Comparison of ENCODE assay signal across 9 mouse cellular contexts in the genomic region with DNA sequence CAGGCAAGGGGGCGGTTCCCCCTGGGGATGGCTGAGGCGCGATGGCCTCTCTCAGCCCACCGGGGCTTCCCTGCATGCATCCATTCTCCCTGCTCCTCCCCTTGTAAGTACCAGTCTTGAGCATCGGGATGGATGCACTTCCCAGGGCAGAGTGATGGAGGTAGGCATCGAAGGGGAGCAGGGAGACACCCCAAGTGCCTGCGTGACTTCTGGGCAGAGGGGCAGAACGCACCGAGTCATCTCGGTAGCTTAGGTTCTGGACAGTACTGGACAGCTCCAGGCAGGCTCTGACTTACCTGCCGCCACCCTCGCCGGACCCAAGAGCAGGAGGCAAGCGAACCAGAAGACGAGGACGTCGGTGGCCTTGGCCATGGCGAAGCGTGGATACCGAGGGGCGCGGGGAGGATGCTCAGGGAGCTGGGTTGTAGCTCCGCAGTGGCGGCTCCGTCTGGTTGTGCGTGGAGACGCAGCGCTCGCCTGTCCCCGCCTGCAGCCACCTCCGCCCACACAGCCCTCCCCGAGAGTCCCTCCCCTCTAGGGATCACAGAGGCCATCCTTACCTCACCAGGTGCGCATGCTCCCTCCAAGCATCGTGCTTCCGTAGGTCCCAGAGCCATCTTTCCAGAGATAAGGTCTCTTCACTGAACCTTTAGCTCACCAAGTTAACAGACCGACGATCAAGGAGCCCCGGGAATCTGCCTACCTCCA. TPM values are rescaled to one million over a fixed set of nuclear protein-coding genes. Genes with fewer than 3 reads are reported as not detected.
A peak's percentile ranks its signal among the peaks of the same experiment; 100 is the strongest.
DNase-seq lines count a peak whose midpoint lies in the region; ATAC-seq and TF ChIP-seq lines count a peak whose summit lies in the region.
"Had no signal": no experiment of that assay in that cellular context is flagged by ENCODE, and none has a peak within 500 bp of the region (broad histone marks: within the 10 kb centered on the region; RNA-seq: fewer than 3 reads in every experiment).

A gene (minus strand): TSS at position 658 of the 708 bp plus-strand sequence.

- peaks cover 13% of the 10 kb centered on the region; the same call in 1 of the 2 replicates for H3K27me3 ChIP-seq in lung, postnatal 0 days (replicated peaks; ENCODE audit: insufficient read depth, low read length)
- H3K27me3 ChIP-seq in hindbrain, embryonic 13.5 days = peaks cover 19% of the 10 kb centered on the region
- no peaks in the 10 kb centered on the region for H3K27me3 ChIP-seq in midbrain, embryonic 15.5 days (replicated peaks)

- WGBS in lung, postnatal 0 days = under 1% methylated on average over 36 of the region's 38 CpGs
- WGBS in hindbrain, embryonic 13.5 days = under 1% methylated on average over 38 of the region's 38 CpGs
- WGBS in midbrain, embryonic 15.5 days = 2% methylated on average over 36 of the region's 38 CpGs

- ATAC-seq in lung, postnatal 0 days = no peak
- ATAC-seq in common myeloid progenitor, adult 5-6 weeks (replicated peaks; ENCODE audit: low read depth, poor library complexity, severe bottlenecking) = peak; percentile 45
- peak; percentile 88 for ATAC-seq in hindbrain, embryonic 13.5 days (ENCODE audit: low FRiP score)
- peak; percentile 90 for ATAC-seq in midbrain, embryonic 15.5 days (replicated peaks)

- 0 out of 2 replicates have a peak within 1 kb of the TSS, but pooled peaks have one; percentile 0 for H3K4me3 ChIP-seq in lung, postnatal 0 days (ENCODE audit: low read depth, low read length)
- H3K4me3 ChIP-seq in hindbrain, embryonic 13.5 days = peak within 1 kb of the TSS; percentile 60
- peak within 1 kb of the TSS; percentile 52 for H3K4me3 ChIP-seq in left cerebral cortex, adult 2 months
- H3K4me3 ChIP-seq in midbrain, embryonic 15.5 days = peak within 1 kb of the TSS; percentile 57

- no peak for DNase-seq in lung, postnatal 0 days (ENCODE audit: low spot score)
- DNase-seq in lung, postnatal 14 days = no peak
- DNase-seq in left cerebral cortex, adult 2 months (ENCODE audit: extremely low spot score in 1 of 2, low spot score in 2 of 2) = peak; percentile 85 to 87
- peak; percentile 44 for DNase-seq in testis, postnatal 14 days (ENCODE audit: low spot score)
- DNase-seq in urinary bladder, adult 2 months (ENCODE audit: low spot score) = no peak

- no peak within 1 kb of the TSS; the same call in 1 of the 2 replicates for H3K4me2 ChIP-seq in lung, postnatal 0 days (replicated peaks; ENCODE audit: low read depth, low read length)
- H3K4me2 ChIP-seq in hindbrain, embryonic 13.5 days = peak within 1 kb of the TSS; percentile 64
- peak within 1 kb of the TSS; percentile 54 for H3K4me2 ChIP-seq in midbrain, embryonic 15.5 days

- no peaks in the 10 kb centered on the region for H3K36me3 ChIP-seq in lung, postnatal 0 days (ENCODE audit: insufficient read depth, low read length)
- H3K36me3 ChIP-seq in hindbrain, embryonic 13.5 days = 0 out of 2 replicates have a peak, but pooled peaks cover 3% of the 10 kb centered on the region
- no peaks in the 10 kb centered on the region for H3K36me3 ChIP-seq in midbrain, embryonic 15.5 days (replicated peaks)

- H3K27ac ChIP-seq in lung, postnatal 0 days (ENCODE audit: low read length) = no peak within 1 kb of the TSS
- peak within 1 kb of the TSS; percentile 93 for H3K27ac ChIP-seq in hindbrain, embryonic 13.5 days
- H3K27ac ChIP-seq in left cerebral cortex, adult 2 months = peak within 1 kb of the TSS; percentile 91
- peak within 1 kb of the TSS; percentile 88 for H3K27ac ChIP-seq in midbrain, embryonic 15.5 days

- intact Hi-C loops in left cerebral cortex, adult 2 months (cut with DNase I) = no loop called here

- no peak for TF ChIP-seq CTCF in lung, postnatal 0 days (IDR thresholded peaks at IDR 0.05)
- no peak for TF ChIP-seq CTCF in left cerebral cortex, adult 2 months (IDR thresholded peaks at IDR 0.05)

- no peak for TF ChIP-seq EP300 in lung, postnatal 0 days (IDR thresholded peaks at IDR 0.05)

- H3K9ac ChIP-seq in lung, postnatal 0 days (replicated peaks; ENCODE audit: low read depth) = no peak within 1 kb of the TSS
- H3K9ac ChIP-seq in hindbrain, embryonic 13.5 days = peak within 1 kb of the TSS; percentile 84
- peak within 1 kb of the TSS; percentile 70 for H3K9ac ChIP-seq in midbrain, embryonic 15.5 days

- H3K9me3 ChIP-seq in lung, postnatal 0 days (ENCODE audit: low read length) = no peaks in the 10 kb centered on the region
- no peaks in the 10 kb centered on the region for H3K9me3 ChIP-seq in hindbrain, embryonic 13.5 days
- no peaks in the 10 kb centered on the region for H3K9me3 ChIP-seq in midbrain, embryonic 15.5 days

- H3K4me1 ChIP-seq in lung, postnatal 0 days (ENCODE audit: insufficient read depth, low read depth, low read length) = no peaks in the 10 kb centered on the region
- H3K4me1 ChIP-seq in hindbrain, embryonic 13.5 days (replicated peaks) = peaks cover 45% of the 10 kb centered on the region
- peaks cover 35% of the 10 kb centered on the region for H3K4me1 ChIP-seq in midbrain, embryonic 15.5 days

RNA-seq across cellular contexts. Expression of the gene that starts here (rescaled TPM):
- 0.06 and 0.23 TPM in 2 replicates for polyA plus RNA-seq in lung, postnatal 0 days (2015; fragmentation: Nextera tagmentation; extraction: Ambion mirVana)
- 0.55 TPM in 1 of 2 replicates, not detected in the other for total RNA-seq in common myeloid progenitor, adult 5-6 weeks (2017)
- 196 and 224 TPM in 2 replicates for polyA plus RNA-seq in hindbrain, embryonic 13.5 days (2015; fragmentation: Nextera tagmentation; extraction: Ambion mirVana)
- total RNA-seq in left cerebral cortex, adult 2 months (2021) = 100 to 1,000 TPM; 169 to 188 TPM
- 452 and 472 TPM in 2 replicates for polyA plus RNA-seq in midbrain, embryonic 15.5 days (2015; fragmentation: Nextera tagmentation; extraction: Ambion mirVana)
- polyA plus RNA-seq in urinary bladder, adult 2 months (2012; rRNA removed) = 0.16 and 0.19 TPM in 2 replicates
- total RNA-seq: neutrophil, adult 5-6 weeks had no signal

Comparison
In these comparisons a context has a peak if more than half of its experiments do, and no peak if none do; other contexts are left out.
1. RNA of the gene that starts here (total RNA-seq): 169 to 188 TPM in left cerebral cortex, adult 2 months; 0.55 TPM in common myeloid progenitor, adult 5-6 weeks; every median in the first group is over 100 times any median in the second.
2. RNA of the gene that starts here (polyA plus RNA-seq): 452 to 472 TPM in midbrain, embryonic 15.5 days and 196 to 224 TPM in hindbrain, embryonic 13.5 days; 0.06 to 0.23 TPM in lung, postnatal 0 days and 0.16 to 0.19 TPM in urinary bladder, adult 2 months; every median in the first group is over 100 times any median in the second.
3. Peak in ATAC-seq in common myeloid progenitor, adult 5-6 weeks; RNA of the gene not detected or under 1 TPM.
4. DNase-seq: peak in left cerebral cortex, adult 2 months (2 of 2) and testis, postnatal 14 days (single experiment); none in lung, postnatal 0 days (single experiment), lung, postnatal 14 days (single experiment) and urinary bladder, adult 2 months (single experiment).
5. H3K4me3 ChIP-seq: peak in every context shown above with its lines; median percentile 60 in hindbrain, embryonic 13.5 days; 57 in midbrain, embryonic 15.5 days; 52 in left cerebral cortex, adult 2 months; 0 in lung, postnatal 0 days.